Mouse (Mus musculus): ENCODE measurements around the gene Ptprc.

- TF ChIP-seq POLR2A (IDR thresholded peaks at IDR 0.05; ENCODE audit: borderline replicate concordance, insufficient read depth, low read length) (no peak), CTCF (IDR thresholded peaks at IDR 0.05; ENCODE audit: borderline replicate concordance, insufficient read depth, low read depth, low read length) (no peak)
These were observed 51.6 kb downstream of the Ptprc start for GRCm38 (mm10) chr1:138123866-138124265.
